Mouse (Mus musculus): ENCODE data around the gene Bbx.

DNA sequence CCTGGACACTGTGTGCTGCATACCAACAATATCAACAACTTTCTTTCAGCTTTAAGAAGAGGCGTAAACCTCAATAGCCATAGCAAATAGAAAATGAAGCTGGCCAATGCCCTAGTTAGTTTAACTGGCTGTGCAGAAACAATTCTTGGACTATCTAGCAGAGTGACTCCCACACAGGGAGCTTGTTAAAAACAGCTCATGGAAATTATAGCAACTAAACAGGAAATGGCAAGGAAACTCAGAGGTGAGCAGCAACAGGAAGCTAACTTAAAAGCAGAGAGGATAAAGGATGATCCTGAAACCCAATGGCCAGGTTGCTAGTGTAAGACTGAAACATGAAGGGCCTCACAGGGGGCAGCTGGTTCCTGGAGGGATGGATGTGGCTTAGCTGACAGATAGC is 203.4 kb downstream of the Bbx start:
- TF ChIP-seq CTCF (IDR thresholded peaks at IDR 0.05; ENCODE audit: low read depth) = no peak
- no peak for TF ChIP-seq EP300 (IDR thresholded peaks at IDR 0.05; ENCODE audit: low read depth)

Data from liver, embryonic 14.5 days (tissue).